Mouse (Mus musculus): ENCODE results near the gene Gpank1. TPM values are rescaled to one million over a fixed set of nuclear protein-coding genes. Genes with fewer than 3 reads are reported as not detected.

Gpank1 gene
- polyA plus RNA-seq, 2 experiments, result 15.1 to 17.5 TPM

DNA sequence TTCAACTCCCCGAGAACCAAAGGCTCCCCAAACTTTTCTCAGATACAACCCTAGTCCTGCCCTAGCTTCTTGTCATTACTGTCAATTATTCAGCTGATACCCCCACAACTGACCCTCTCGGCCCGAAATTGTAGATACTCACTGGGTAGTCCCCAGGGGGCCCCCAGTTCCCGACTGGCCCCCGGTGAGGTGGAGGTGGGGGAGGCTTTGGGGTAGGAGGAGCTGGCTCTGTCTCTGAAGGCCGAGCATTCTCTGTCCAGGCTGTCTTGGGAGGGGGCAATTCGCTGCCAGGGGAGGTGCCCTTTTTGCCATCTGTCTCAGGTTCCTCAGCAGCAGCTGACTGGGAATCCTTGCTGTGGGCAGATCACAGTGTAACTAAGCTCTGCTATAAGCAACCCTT, 38.4 kb downstream of the Gpank1 start:
- Histone ChIP-seq H3K27me3 (ENCODE audit: control insufficient read depth, insufficient read depth, low read length) (no peaks in the 10 kb centered on the region), H3K36me3 (ENCODE audit: control insufficient read depth, insufficient read depth, low read length) (peaks cover 81% of the 10 kb centered on the region), H3K4me1 (ENCODE audit: control insufficient read depth, insufficient read depth, low read length) (peaks cover 6% of the 10 kb centered on the region), H3K4me3 (replicated peaks; ENCODE audit: low read length) (no peak overlapping the region), H3K27ac (replicated peaks; ENCODE audit: low read depth, low read length) (no peak overlapping the region), H3K9me3 (ENCODE audit: control insufficient read depth, low read length) (no peaks in the 10 kb centered on the region), H3K4me2 (replicated peaks; ENCODE audit: low read depth, low read length, severe bottlenecking) (no peak overlapping the region), H3K9ac (ENCODE audit: low read depth, low read length, severe bottlenecking) (no peak overlapping the region)
- ATAC-seq (ENCODE audit: low FRiP score, low read depth), result no peak
- TF ChIP-seq POLR2A (IDR thresholded peaks at IDR 0.05; ENCODE audit: borderline replicate concordance, extremely low read depth, insufficient read depth, insufficient read length), result no peak
- WGBS, result 88% methylated on average over 7 of the region's 7 CpGs
- DNase-seq (ENCODE audit: low spot score), result no peak

GRCm38 (mm10) chr17:35161421-35161820, 40.2 kb downstream of the Gpank1 start:
- Histone ChIP-seq H3K36me3 (ENCODE audit: control insufficient read depth, insufficient read depth, low read length) (peaks cover 63% of the 10 kb centered on the region), H3K9ac (ENCODE audit: low read depth, low read length, severe bottlenecking) (no peak overlapping the region), H3K4me3 (replicated peaks; ENCODE audit: low read length) (0 out of 2 replicates have a peak overlapping the region, but pooled peaks have one; percentile 2), H3K27ac (replicated peaks; ENCODE audit: low read depth, low read length) (no peak overlapping the region), H3K9me3 (ENCODE audit: control insufficient read depth, low read length) (no peaks in the 10 kb centered on the region), H3K4me2 (replicated peaks; ENCODE audit: low read depth, low read length, severe bottlenecking) (no peak overlapping the region), H3K4me1 (ENCODE audit: control insufficient read depth, insufficient read depth, low read length) (peaks cover 13% of the 10 kb centered on the region), H3K27me3 (ENCODE audit: control insufficient read depth, insufficient read depth, low read length) (no peaks in the 10 kb centered on the region)
- DNase-seq (ENCODE audit: low spot score), result no peak
- no peak for ATAC-seq (ENCODE audit: low FRiP score, low read depth)
- WGBS, result 84% methylated on average over 11 of the region's 11 CpGs
- TF ChIP-seq POLR2A (IDR thresholded peaks at IDR 0.05; ENCODE audit: borderline replicate concordance, extremely low read depth, insufficient read depth, insufficient read length), result no peak

- TF ChIP-seq POLR2A (IDR thresholded peaks at IDR 0.05; ENCODE audit: borderline replicate concordance, extremely low read depth, insufficient read depth, insufficient read length), result no peak
- H3K27me3 ChIP-seq (ENCODE audit: control insufficient read depth, insufficient read depth, low read length), result no peaks in the 10 kb centered on the region
- 76% methylated on average over 14 of the region's 14 CpGs for WGBS
- H3K4me2 ChIP-seq (replicated peaks; ENCODE audit: low read depth, low read length, severe bottlenecking), result peak overlapping the region; percentile 85; the same call in 1 of the 2 replicates
- no peak for DNase-seq (ENCODE audit: low spot score)
- H3K36me3 ChIP-seq (ENCODE audit: control insufficient read depth, insufficient read depth, low read length), result peaks cover 56% of the 10 kb centered on the region
- peaks cover 14% of the 10 kb centered on the region for H3K4me1 ChIP-seq (ENCODE audit: control insufficient read depth, insufficient read depth, low read length)
- H3K9ac ChIP-seq (ENCODE audit: low read depth, low read length, severe bottlenecking), result no peak overlapping the region; the same call in 1 of the 2 replicates
- H3K27ac ChIP-seq (replicated peaks; ENCODE audit: low read depth, low read length), result no peak overlapping the region
- peak overlapping the region; percentile 99; the same call in 1 of the 2 replicates for H3K4me3 ChIP-seq (replicated peaks; ENCODE audit: low read length)
- no peak for ATAC-seq (ENCODE audit: low FRiP score, low read depth)
- H3K9me3 ChIP-seq (ENCODE audit: control insufficient read depth, low read length), result no peaks in the 10 kb centered on the region
These were observed 40.9 kb downstream of the Gpank1 start for GRCm38 (mm10) chr17:35162121-35162520.

- Histone ChIP-seq H3K36me3 (ENCODE audit: control insufficient read depth, insufficient read depth, low read length) (peaks cover 50% of the 10 kb centered on the region), H3K9ac (ENCODE audit: low read depth, low read length, severe bottlenecking) (peak overlapping the region; percentile 99)
These were observed 41.5 kb downstream of the Gpank1 start for GRCm38 (mm10) chr17:35162730-35163129.

GRCm38 (mm10) chr17:35163326-35164081, 42.2 kb downstream of the Gpank1 start:
- WGBS, result 6% methylated on average over 8 of the region's 8 CpGs
- Histone ChIP-seq H3K4me3 (replicated peaks; ENCODE audit: low read length) (peak overlapping the region; percentile 99), H3K4me2 (replicated peaks; ENCODE audit: low read depth, low read length, severe bottlenecking) (peak overlapping the region; percentile 85), H3K4me1 (ENCODE audit: control insufficient read depth, insufficient read depth, low read length) (peaks cover 14% of the 10 kb centered on the region), H3K27ac (replicated peaks; ENCODE audit: low read depth, low read length) (peak overlapping the region; percentile 93), H3K9ac (ENCODE audit: low read depth, low read length, severe bottlenecking) (peak overlapping the region; percentile 99), H3K36me3 (ENCODE audit: control insufficient read depth, insufficient read depth, low read length) (peaks cover 42% of the 10 kb centered on the region), H3K27me3 (ENCODE audit: control insufficient read depth, insufficient read depth, low read length) (no peaks in the 10 kb centered on the region), H3K9me3 (ENCODE audit: control insufficient read depth, low read length) (no peaks in the 10 kb centered on the region)
- DNase-seq (ENCODE audit: low spot score) (no peak), ATAC-seq (ENCODE audit: low FRiP score, low read depth) (no peak)
- no peak for TF ChIP-seq POLR2A (IDR thresholded peaks at IDR 0.05; ENCODE audit: borderline replicate concordance, extremely low read depth, insufficient read depth, insufficient read length)

More at GRCm38 (mm10) chr17:35162730-35163129, 41.5 kb downstream of the Gpank1 start:
- peak overlapping the region; percentile 99 for H3K4me3 ChIP-seq (replicated peaks; ENCODE audit: low read length)
- peak overlapping the region; percentile 85 for H3K4me2 ChIP-seq (replicated peaks; ENCODE audit: low read depth, low read length, severe bottlenecking)
- TF ChIP-seq POLR2A (IDR thresholded peaks at IDR 0.05; ENCODE audit: borderline replicate concordance, extremely low read depth, insufficient read depth, insufficient read length), result no peak
- ATAC-seq (ENCODE audit: low FRiP score, low read depth) (no peak), DNase-seq (ENCODE audit: low spot score) (no peak)
- no peaks in the 10 kb centered on the region for H3K9me3 ChIP-seq (ENCODE audit: control insufficient read depth, low read length)
- H3K27ac ChIP-seq (replicated peaks; ENCODE audit: low read depth, low read length), result 0 out of 2 replicates have a peak overlapping the region, but pooled peaks have one; percentile 6
- WGBS, result 48% methylated on average over 12 of the region's 12 CpGs
- H3K27me3 ChIP-seq (ENCODE audit: control insufficient read depth, insufficient read depth, low read length), result no peaks in the 10 kb centered on the region
- H3K4me1 ChIP-seq (ENCODE audit: control insufficient read depth, insufficient read depth, low read length), result peaks cover 14% of the 10 kb centered on the region
